Mouse (Mus musculus): ENCODE results near the gene Xrcc1. TPM values are rescaled to one million over a fixed set of nuclear protein-coding genes. Genes with fewer than 3 reads are reported as not detected.
"Not testable (repeated sequence)": the region's sequence is repeated elsewhere in the genome, so short reads cannot be mapped to it uniquely, and the experiment has no call there.

Xrcc1 gene
- polyA plus RNA-seq, 1 experiment, result 22.5 TPM

GRCm38 (mm10) chr7:24617763-24618162 lies 71.7 kb downstream of the Xrcc1 start:
- Histone ChIP-seq H3K27ac (replicated peaks; ENCODE audit: low read depth, low read length) (no peak overlapping the region), H3K4me1 (ENCODE audit: control insufficient read depth, insufficient read depth, insufficient read length, low read length) (0 out of 2 replicates have a peak, but pooled peaks cover under 1% of the 10 kb centered on the region), H3K4me3 (ENCODE audit: insufficient read depth, low read depth, low read length) (no peak overlapping the region)

GRCm38 (mm10) chr7:24618374-24618773 lies 72.3 kb downstream of the Xrcc1 start:
- H3K4me3 ChIP-seq (ENCODE audit: insufficient read depth, low read depth, low read length); H3K4me1 ChIP-seq (ENCODE audit: control insufficient read depth, insufficient read depth, insufficient read length, low read length); H3K27ac ChIP-seq (replicated peaks; ENCODE audit: low read depth, low read length): not testable (repeated sequence)

- no peak overlapping the region for H3K27ac ChIP-seq (replicated peaks; ENCODE audit: low read depth, low read length)
- no peak overlapping the region for H3K4me3 ChIP-seq (ENCODE audit: insufficient read depth, low read depth, low read length)
- no peaks in the 10 kb centered on the region for H3K4me1 ChIP-seq (ENCODE audit: control insufficient read depth, insufficient read depth, insufficient read length, low read length)
Observed at GRCm38 (mm10) chr7:24619671-24620397, 73.7 kb downstream of the Xrcc1 start.

GRCm38 (mm10) chr7:24621193-24621592 lies 75.1 kb downstream of the Xrcc1 start:
- Histone ChIP-seq H3K4me3 (ENCODE audit: insufficient read depth, low read depth, low read length) (no peak overlapping the region), H3K27ac (replicated peaks; ENCODE audit: low read depth, low read length) (no peak overlapping the region)

GRCm38 (mm10) chr7:24622967-24623366 lies 76.9 kb downstream of the Xrcc1 start:
- no peak overlapping the region for H3K4me3 ChIP-seq (ENCODE audit: insufficient read depth, low read depth, low read length)
- H3K27ac ChIP-seq (replicated peaks; ENCODE audit: low read depth, low read length), result no peak overlapping the region
- H3K4me1 ChIP-seq (ENCODE audit: control insufficient read depth, insufficient read depth, insufficient read length, low read length), result no peaks in the 10 kb centered on the region

More at GRCm38 (mm10) chr7:24621193-24621592, 75.1 kb downstream of the Xrcc1 start:
- no peaks in the 10 kb centered on the region for H3K4me1 ChIP-seq (ENCODE audit: control insufficient read depth, insufficient read depth, insufficient read length, low read length)

Other genes with a start within 250 kb of the Xrcc1 start
- 1.5 and 2.0 TPM in 2 replicates for gene Zfp61, start 245.1 kb upstream of the Xrcc1 start, polyA plus RNA-seq (2012; ENCODE audit: insufficient read depth, insufficient read length, missing spikeins)
- 3.8 and 4.5 TPM in 2 replicates for gene Zfp94, start 229.6 kb upstream of the Xrcc1 start, polyA plus RNA-seq (2012; ENCODE audit: insufficient read depth, insufficient read length, missing spikeins)
- not detected in 2 replicates for gene Tescl, start 212.4 kb upstream of the Xrcc1 start, polyA plus RNA-seq (2012; ENCODE audit: insufficient read depth, insufficient read length, missing spikeins)
- not detected in 2 replicates for gene Lypd5, start 197.1 kb upstream of the Xrcc1 start, polyA plus RNA-seq (2012; ENCODE audit: insufficient read depth, insufficient read length, missing spikeins)
- gene Kcnn4, start 176.0 kb upstream of the Xrcc1 start, polyA plus RNA-seq (2012; ENCODE audit: insufficient read depth, insufficient read length, missing spikeins), result not detected in 2 replicates
- 6.1 and 8.2 TPM in 2 replicates for gene Smg9, start 146.7 kb upstream of the Xrcc1 start, polyA plus RNA-seq (2012; ENCODE audit: insufficient read depth, insufficient read length, missing spikeins)
- gene Irgc1, start 94.0 kb upstream of the Xrcc1 start, polyA plus RNA-seq (2012; ENCODE audit: insufficient read depth, insufficient read length, missing spikeins), result not detected in 2 replicates
- 3.0 TPM in 1 of 2 replicates, not detected in the other for gene Plaur, start 83.8 kb upstream of the Xrcc1 start, polyA plus RNA-seq (2012; ENCODE audit: insufficient read depth, insufficient read length, missing spikeins)
- gene Cadm4, start 64.3 kb upstream of the Xrcc1 start, polyA plus RNA-seq (2012; ENCODE audit: insufficient read depth, insufficient read length, missing spikeins), result 3.1 and 3.5 TPM in 2 replicates
- gene Zfp428, start 39.3 kb upstream of the Xrcc1 start, polyA plus RNA-seq (2012; ENCODE audit: insufficient read depth, insufficient read length, missing spikeins), result 3.0 and 4.7 TPM in 2 replicates
- gene AC161166.1, start 33.8 kb upstream of the Xrcc1 start, polyA plus RNA-seq (2012; ENCODE audit: insufficient read depth, insufficient read length, missing spikeins), result not detected in 2 replicates
- 9.1 and 9.2 TPM in 2 replicates for gene Irgq, start 15.6 kb upstream of the Xrcc1 start, polyA plus RNA-seq (2012; ENCODE audit: insufficient read depth, insufficient read length, missing spikeins)
- not detected in 2 replicates for gene Pinlyp, start 171 bp upstream of the Xrcc1 start, polyA plus RNA-seq (2012; ENCODE audit: insufficient read depth, insufficient read length, missing spikeins)
- 17.2 and 20.4 TPM in 2 replicates for gene Ethe1, start 41.3 kb downstream of the Xrcc1 start, polyA plus RNA-seq (2012; ENCODE audit: insufficient read depth, insufficient read length, missing spikeins)
- gene Zfp575, start 41.4 kb downstream of the Xrcc1 start, polyA plus RNA-seq (2012; ENCODE audit: insufficient read depth, insufficient read length, missing spikeins), result not detected in 2 replicates
- 0.75 TPM in 1 of 2 replicates, not detected in the other for gene Phldb3, start 64.5 kb downstream of the Xrcc1 start, polyA plus RNA-seq (2012; ENCODE audit: insufficient read depth, insufficient read length, missing spikeins)
- gene Lypd3, start 90.3 kb downstream of the Xrcc1 start, polyA plus RNA-seq (2012; ENCODE audit: insufficient read depth, insufficient read length, missing spikeins), result not detected in 2 replicates
- not detected in 2 replicates for gene Tex101, start 130.4 kb downstream of the Xrcc1 start, polyA plus RNA-seq (2012; ENCODE audit: insufficient read depth, insufficient read length, missing spikeins)
- not detected in 2 replicates for gene BC049730, start 163.0 kb downstream of the Xrcc1 start, polyA plus RNA-seq (2012; ENCODE audit: insufficient read depth, insufficient read length, missing spikeins)
- not detected in 2 replicates for gene Gm4763, start 180.6 kb downstream of the Xrcc1 start, polyA plus RNA-seq (2012; ENCODE audit: insufficient read depth, insufficient read length, missing spikeins)
- not detected in 2 replicates for gene Cd177, start 214.0 kb downstream of the Xrcc1 start, polyA plus RNA-seq (2012; ENCODE audit: insufficient read depth, insufficient read length, missing spikeins)
- not detected in 2 replicates for gene Ceacam10, start 230.9 kb downstream of the Xrcc1 start, polyA plus RNA-seq (2012; ENCODE audit: insufficient read depth, insufficient read length, missing spikeins)